Mouse (Mus musculus) right cerebral cortex, postnatal 10 days (tissue): ENCODE data around the gene Efcab7.
A peak's percentile ranks its signal among the peaks of the same experiment; 100 is the strongest.

Experiments used
- DNase-seq, 2 experiments: peaks; one replicate each; pipeline ENCODE4 v3.0.0; 2021; ENCODE audit warnings: low spot score in 2 of 2

Gene Efcab7

GRCm38 (mm10) chr4:99829094-99830073 is at the start of gene Efcab7:
Efcab7 (plus strand) TSS chr4:99829198.
- DNase-seq: peak; percentile 91

GRCm38 (mm10) chr4:99792365-99792764 is 36.6 kb upstream of the Efcab7 start:
- no peak for DNase-seq

DNA sequence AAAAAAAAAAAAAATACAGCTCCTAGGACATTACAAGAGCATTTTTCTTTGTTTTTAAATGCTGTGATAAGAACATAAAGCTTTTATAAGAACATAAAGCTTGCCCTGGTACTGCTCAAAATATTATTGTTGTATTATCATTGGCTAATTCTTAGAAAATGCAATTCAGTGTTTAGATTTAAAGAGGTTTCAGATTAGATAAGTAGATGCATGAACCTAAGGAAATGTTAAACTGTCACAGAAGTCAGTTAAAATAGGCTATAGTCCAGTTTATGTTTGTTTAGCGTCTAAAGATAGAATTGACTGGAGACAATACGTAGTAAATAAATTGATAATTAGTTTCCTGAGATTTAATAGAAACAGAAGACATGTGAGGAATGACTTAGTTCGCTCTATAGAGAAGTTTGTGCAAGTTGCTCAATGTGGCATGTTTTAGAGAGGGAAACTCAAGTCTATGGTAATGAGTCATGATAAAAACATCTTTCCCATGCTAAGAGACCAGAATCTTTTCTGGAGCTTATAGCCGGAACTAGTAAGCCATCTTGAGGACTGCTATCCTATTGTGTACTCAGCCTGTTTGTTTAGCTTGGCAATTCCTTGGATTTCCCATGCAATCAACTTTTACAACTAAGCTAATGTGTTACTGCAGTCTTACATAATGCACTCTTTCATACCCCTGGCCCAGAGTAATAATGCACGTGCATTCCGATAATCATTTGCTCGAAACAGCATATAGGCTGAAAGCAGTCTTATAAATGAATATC is 12.1 kb upstream of the Efcab7 start:
- no peak for DNase-seq

GRCm38 (mm10) chr4:99828337-99828736 is 661 bp upstream of the Efcab7 start:
- no peak for DNase-seq

DNA sequence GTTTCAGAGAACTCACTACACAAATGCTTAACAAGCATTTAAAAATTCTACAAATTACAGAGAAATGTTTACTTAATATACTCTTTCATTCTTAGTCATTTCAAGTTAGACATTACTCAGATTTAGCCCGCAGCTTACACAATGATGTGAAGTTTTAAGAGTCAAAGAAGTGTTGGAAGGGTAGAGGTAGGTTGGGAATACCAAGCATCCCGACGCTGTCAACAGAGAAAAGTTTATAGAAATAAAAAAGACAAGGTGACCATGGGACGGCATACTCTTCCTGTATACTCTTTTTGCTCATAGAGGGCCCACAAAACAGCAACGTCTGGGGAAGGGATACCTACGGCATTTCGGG is 282 bp upstream of the Efcab7 start:
- no peak for DNase-seq

DNA sequence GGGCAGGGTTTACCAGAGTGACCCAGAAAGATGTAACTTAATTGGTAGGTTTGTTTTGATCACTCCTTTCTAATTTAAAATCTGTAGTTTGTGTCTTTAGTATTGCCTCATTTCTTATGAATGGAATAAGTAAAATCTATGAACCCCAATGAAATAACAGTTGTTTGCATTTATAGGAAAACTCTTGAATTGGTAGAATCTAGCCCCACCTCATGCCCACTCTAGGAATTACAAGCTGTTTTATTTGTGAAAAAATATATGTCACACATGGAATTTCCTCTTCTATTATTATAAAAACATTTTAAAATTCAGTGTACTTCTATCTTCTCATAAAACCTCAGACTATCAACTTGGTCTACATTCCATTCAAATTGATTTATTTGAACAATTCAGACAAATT is 52.9 kb downstream of the Efcab7 start:
- peak in 1 of 2 experiments; percentile 27 for DNase-seq

- no peak for DNase-seq
Measured at GRCm38 (mm10) chr4:99882405-99882804, 53.4 kb downstream of the Efcab7 start.

DNA sequence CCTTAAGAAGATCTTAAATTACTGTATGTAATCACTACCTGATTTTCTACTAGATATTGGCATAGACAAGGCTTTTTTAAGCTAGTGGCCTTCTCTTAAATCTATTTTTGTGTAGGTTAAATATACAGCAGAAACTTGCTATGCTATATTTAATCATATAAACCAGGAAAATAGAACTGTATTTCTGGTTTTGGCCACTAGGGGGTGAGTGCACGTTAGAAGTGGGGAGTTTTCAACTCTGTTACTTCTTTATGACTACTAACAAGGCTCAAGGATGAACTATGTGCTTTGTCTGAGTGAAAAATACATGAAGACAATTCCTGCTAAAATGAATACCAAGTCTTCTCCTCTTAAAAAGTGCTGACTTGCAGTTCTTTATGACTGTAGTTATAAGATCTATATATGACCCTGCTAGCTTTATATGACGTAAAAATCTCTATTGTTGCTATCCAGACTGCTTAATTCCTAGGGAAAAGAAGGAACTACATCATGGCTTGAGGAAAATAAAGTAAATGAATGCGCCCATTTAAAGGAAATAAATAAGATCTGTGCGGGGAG is 85.0 kb downstream of the Efcab7 start:
- no peak for DNase-seq

DNA sequence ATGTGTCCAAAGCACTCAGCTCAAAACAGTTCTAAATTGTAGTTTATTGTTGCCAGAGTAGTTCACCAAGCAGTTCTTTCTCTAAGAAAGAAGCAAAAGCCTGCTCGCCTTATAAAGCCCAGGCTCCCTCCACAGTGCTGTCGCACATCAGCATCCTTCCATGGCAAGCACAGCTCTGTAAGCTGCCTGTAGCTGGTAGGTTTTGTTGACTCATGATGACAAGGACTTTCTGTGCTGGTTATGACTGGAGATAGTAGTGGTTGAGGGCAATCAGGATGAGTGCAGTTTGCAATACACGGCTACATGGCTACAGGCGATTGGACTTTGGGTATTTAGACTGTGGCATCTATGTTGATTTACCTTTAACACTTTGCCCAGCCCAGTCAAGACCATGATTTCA is 97.4 kb downstream of the Efcab7 start:
- no peak for DNase-seq

DNA sequence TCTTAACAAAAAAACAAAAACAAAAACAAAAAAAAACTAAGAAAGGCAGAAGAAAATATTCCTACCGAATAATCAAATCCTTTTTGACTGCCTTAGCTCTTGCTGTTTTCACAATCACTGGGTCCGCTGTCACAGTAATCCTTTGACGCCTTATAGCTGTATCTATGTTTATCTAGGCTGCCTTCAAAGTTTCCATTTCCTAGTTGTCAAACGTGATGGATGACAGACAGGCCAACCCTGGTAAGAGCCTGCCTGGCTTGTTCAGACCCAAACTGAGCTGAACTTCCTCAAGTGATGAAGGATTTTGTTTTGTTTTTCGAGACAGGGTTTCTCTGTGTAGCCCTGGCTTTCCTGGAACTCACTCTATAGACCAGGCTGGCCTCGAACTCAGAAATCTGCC is 99.5 kb downstream of the Efcab7 start:
- DNase-seq: no peak

GRCm38 (mm10) chr4:99929149-99929612 is 100.2 kb downstream of the Efcab7 start, which contains the start of gene Pgm1:
Pgm1 (plus strand) TSS chr4:99929414.
- DNase-seq: peak in 1 of 2 experiments; percentile 78

DNA sequence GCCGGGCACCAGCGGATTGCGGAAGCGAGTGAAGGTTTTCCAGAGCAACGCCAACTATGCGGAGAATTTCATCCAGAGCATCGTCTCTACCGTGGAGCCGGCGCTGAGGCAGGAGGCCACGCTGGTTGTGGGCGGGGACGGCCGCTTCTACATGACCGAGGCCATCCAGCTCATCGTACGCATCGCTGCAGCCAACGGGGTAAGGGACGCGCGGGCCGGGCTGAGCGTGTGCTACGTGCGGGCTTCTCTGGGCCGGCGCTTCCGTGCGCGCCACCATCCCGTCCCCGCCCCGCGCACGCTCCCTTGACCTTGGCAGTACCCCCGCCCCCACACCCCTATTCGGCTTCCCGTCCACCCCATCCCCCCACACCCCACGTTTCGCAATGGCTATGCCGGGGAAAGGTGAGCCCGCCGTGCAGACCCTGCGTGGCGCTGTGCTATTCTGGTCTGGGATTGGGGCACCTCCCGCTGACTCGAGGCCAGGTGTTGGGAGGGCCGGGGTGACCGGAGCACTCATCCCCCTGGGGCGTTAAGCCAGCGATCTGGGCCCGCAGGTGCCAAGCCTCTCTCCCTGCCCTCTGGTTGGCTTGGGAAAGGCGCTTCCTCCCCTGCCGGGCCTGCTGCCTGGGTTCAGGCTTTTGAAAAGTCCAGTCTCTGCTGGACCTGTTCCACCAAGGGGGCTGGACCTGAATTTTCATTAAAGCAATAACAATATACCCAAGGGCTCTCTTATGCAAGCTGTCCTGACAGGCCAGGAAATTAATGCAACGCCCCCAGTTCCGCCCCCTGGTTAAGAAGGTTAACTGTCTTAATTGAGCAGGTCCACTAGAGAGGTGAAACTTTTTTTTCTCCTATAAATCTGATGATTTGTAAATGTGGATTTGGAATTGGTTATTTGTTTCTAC is 100.9 kb downstream of the Efcab7 start, which contains the start of gene Itgb3bp:
Gene Itgb3bp, minus strand, starts transcription at position 201 of the 905 bp plus-strand sequence.
- DNase-seq: peak; percentile 83 to 85

GRCm38 (mm10) chr4:99930518-99931239 is 101.7 kb downstream of the Efcab7 start:
- no peak for DNase-seq

DNA sequence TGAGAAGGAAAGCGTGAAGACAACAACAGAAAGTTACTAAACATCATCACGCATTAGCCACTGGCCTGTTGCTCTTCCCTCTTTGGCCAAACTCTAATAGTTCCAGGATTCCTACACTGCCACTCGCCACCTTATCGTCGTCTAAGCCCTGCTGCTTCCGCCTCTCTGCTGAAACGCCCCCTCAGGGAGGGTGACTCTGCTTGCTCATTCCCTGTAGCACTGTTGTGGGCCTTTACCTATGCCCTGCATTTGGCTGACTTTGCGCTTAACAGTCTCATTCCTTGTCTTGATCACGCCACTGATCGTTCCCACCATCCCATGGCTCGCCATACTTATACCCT is 102.2 kb downstream of the Efcab7 start:
- no peak for DNase-seq

DNA sequence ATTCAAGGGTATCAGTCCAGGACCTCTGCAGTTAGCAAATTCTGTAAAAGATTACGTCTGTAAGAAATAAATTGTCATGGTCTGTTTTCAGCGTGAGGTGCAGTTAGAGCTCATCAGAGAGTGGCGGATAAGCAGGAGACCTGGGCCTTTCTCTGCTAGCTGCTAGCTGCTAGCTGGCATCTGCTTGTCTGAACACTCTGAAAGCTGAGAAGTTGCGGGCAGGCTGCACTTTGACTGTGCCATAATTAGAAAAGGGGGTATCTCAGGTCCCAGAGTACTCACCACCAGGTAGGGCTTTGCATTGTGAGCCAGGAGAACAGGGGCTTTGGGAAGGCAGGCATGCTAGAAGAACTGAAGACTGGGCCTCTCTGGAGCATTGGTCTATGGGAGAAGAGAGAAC is 102.8 kb downstream of the Efcab7 start:
- peak in 1 of 2 experiments; percentile 15 for DNase-seq

DNA sequence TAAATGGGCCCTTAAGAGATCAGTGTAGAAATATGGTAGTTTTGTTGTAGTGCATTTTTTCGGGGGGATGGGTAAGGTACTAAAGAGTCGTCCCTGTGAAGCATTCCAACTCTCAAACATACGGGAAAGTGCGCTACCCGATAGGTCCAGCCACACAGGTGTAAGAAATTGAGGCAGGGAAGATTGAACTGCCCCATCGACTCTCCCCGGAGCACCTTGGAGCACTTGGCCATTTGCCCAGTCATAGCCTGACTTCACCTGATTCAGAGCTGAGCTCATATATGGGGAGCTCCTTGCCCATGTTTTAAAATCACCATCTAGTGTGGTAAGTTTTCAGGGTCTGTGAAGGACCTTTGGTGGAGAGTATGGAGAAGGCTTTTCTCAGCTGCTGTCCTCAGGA is 105.9 kb downstream of the Efcab7 start:
- peak in 1 of 2 experiments; percentile 25 for DNase-seq

GRCm38 (mm10) chr4:99936278-99936677 is 107.3 kb downstream of the Efcab7 start:
- DNase-seq: no peak

DNA sequence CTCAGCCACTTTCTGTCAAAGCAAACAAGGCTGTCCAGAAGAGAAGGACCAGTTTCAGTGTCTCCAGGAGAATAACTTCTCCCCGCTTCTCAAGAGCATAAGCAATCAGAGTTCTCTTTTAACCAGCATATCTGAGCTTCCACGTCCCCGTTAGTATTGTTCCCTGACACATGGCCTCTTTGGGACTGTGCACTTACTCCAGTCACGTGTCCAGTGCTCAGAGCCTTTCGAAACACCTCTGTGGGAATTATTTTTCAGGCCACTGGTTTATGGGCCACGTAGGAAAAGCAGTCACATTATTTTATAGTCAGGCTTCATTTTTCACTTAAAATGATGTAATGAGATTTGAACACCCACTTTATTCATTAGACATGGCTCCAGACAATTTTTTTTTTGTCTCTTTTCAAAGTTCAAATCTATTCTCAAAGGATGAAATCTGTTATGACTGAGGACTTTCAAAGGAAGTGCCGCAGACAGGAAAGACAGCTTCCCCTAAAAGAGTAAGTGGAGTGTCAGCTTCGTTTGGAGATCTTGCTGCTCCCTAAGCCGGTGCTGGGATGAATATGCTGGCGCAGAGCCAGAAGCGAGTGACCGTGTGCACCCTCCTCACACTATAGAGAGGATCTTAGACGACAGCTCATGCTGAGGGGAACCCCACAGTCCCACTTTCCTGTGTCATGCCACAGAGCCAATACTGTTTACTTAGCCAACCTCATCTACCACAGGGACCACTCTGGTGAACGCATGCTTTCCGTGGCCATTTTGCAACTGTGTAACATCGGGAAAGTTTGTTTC is 110.9 kb downstream of the Efcab7 start:
- no peak for DNase-seq

DNA sequence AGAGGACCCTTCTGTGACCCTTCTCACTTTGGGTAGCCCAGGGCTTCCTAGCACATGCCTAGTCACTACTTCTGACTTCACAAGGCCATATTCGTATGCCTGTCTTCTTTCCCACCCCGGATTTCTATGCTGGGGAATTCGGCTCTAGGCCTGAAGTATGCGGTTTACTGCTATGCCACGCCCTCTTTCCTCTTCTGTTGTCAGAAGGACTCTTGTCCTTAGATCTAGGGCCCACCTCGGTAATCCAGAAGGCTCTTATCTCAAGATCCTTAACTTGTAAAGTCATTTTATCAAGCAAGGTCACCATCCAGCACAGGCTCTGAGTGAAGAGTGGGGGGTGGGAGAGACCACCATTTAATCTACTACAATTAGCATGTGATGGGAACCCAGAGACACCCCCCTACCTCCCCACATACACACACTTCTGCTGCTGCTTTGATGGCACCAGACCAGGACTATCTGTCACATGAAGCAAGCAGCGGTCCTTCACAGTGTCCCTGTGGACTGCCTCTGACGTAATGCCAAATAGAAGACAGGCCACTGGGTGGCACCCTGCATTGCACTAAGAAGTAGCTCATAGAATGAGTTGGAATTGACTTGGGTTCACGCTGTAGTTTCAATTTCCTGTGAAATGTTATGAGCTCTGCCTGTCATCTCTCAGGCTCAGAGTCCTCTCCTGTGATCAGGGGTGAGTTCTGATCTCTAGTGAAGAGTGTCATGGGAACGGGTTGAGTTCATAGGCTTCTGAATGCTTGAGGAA is 112.8 kb downstream of the Efcab7 start:
- DNase-seq: peak in 1 of 2 experiments; percentile 24
